Mouse (Mus musculus): ENCODE measurements around the gene Itgae. TPM values are rescaled to one million over a fixed set of nuclear protein-coding genes. Genes with fewer than 3 reads are reported as not detected.

The Itgae gene
- total and polyA plus RNA-seq, 3 experiments: 0.17 to 0.26 (median 0.21) TPM

- dilution Hi-C loops (cut with MboI; ENCODE audit: extremely low pct_ligation_motif_present, extremely low pct_unique_long_range_greater_than_20kb, low sequenced_read_pairs) (no loop called here), in situ Hi-C loops (cut with MboI; ENCODE audit: low pct_ligation_motif_present, low pct_unique_long_range_greater_than_20kb, low sequenced_read_pairs) (no loop called here)
- H3K4me3 ChIP-seq (replicated peaks in 1 of 3; ENCODE audit: low read depth in 2 of 3, low read length in 2 of 3, poor library complexity in 1 of 3): no peak overlapping the region
- H3K9me3 ChIP-seq (replicated peaks; ENCODE audit: low read length): no peaks in the 10 kb centered on the region
- DNase-seq (ENCODE audit: extremely low read depth): no peak
- H3K4me1 ChIP-seq (ENCODE audit: control insufficient read depth in 1 of 2, insufficient read depth in 2 of 2): peaks cover 0 to 16% of the 10 kb centered on the region in 2 experiments; a peak in 2 of 4 replicates
- peaks cover 13 to 71% of the 10 kb centered on the region in 2 experiments for H3K36me3 ChIP-seq (replicated peaks in 1 of 2; ENCODE audit: control insufficient read depth in 1 of 2, insufficient read depth in 1 of 2, low read length in 1 of 2)
- H3K27me3 ChIP-seq (replicated peaks): no peaks in the 10 kb centered on the region
- TF ChIP-seq HCFC1 (IDR thresholded peaks at IDR 0.05; ENCODE audit: low read depth, low read length) (no peak), TBP (conservative IDR thresholded peaks at IDR 0.05; ENCODE audit: low read depth, low read length) (no peak), CHD2 (IDR thresholded peaks at IDR 0.05; ENCODE audit: low read length) (no peak), MAFK (IDR thresholded peaks at IDR 0.05; ENCODE audit: insufficient replicate concordance, low read length) (no peak), JUND (conservative IDR thresholded peaks at IDR 0.05; ENCODE audit: low read depth, low read length) (no peak), ELF1 (IDR thresholded peaks at IDR 0.05; ENCODE audit: low read depth, low read length) (no peak), ZMIZ1 (IDR thresholded peaks at IDR 0.05; ENCODE audit: low read depth, low read length) (no peak), POLR2AphosphoS2 (IDR thresholded peaks at IDR 0.05; ENCODE audit: low read depth, low read length) (no peak), CHD1 (IDR thresholded peaks at IDR 0.05; ENCODE audit: low read depth, low read length) (no peak)
- H3K9ac ChIP-seq (ENCODE audit: insufficient read depth, low read depth): no peak overlapping the region
- H3K4me2 ChIP-seq (ENCODE audit: insufficient read depth, low read depth, poor library complexity, severe bottlenecking): no peak overlapping the region
- H3K79me2 ChIP-seq (replicated peaks; ENCODE audit: control insufficient read depth, extremely low read depth, insufficient read depth, poor library complexity, severe bottlenecking): no peaks in the 10 kb centered on the region
- no peak overlapping the region for H3K27ac ChIP-seq (ENCODE audit: insufficient read depth, low read depth)
Observed at GRCm38 (mm10) chr11:73168576-73168975, 78.2 kb downstream of the Itgae start.

- TF ChIP-seq CTCF (conservative IDR thresholded peaks at IDR 0.05 in 1 of 2, IDR thresholded peaks at IDR 0.05 in 1 of 2; ENCODE audit: low read depth in 2 of 2, low read length in 2 of 2) (peak; percentile 86 to 91), JUND (conservative IDR thresholded peaks at IDR 0.05; ENCODE audit: low read depth, low read length) (no peak), UBTF (IDR thresholded peaks at IDR 0.05; ENCODE audit: low read depth, low read length) (no peak), USF1 (IDR thresholded peaks at IDR 0.05; ENCODE audit: low read depth, low read length) (no peak), RCOR1 (conservative IDR thresholded peaks at IDR 0.05; ENCODE audit: low read depth, low read length) (no peak), SMC3 (IDR thresholded peaks at IDR 0.05; ENCODE audit: low read depth, low read length) (peak; percentile 70), RAD21 (IDR thresholded peaks at IDR 0.05; ENCODE audit: low read depth, low read length) (peak; percentile 63)
- Histone ChIP-seq H3K36me3 (replicated peaks in 1 of 2; ENCODE audit: control insufficient read depth in 1 of 2, insufficient read depth in 1 of 2, low read length in 1 of 2) (peaks cover 13 to 77% of the 10 kb centered on the region in 2 experiments), H3K27ac (ENCODE audit: insufficient read depth, low read depth) (no peak overlapping the region), H3K9ac (ENCODE audit: insufficient read depth, low read depth) (no peak overlapping the region), H3K9me3 (replicated peaks; ENCODE audit: low read length) (no peaks in the 10 kb centered on the region), H3K4me3 (replicated peaks in 1 of 3; ENCODE audit: low read depth in 2 of 3, low read length in 2 of 3, poor library complexity in 1 of 3) (no peak overlapping the region), H3K4me1 (ENCODE audit: control insufficient read depth in 1 of 2, insufficient read depth in 2 of 2) (peaks cover 0 to 20% of the 10 kb centered on the region in 2 experiments; a peak in 2 of 4 replicates), H3K4me2 (ENCODE audit: insufficient read depth, low read depth, poor library complexity, severe bottlenecking) (no peak overlapping the region), H3K79me2 (replicated peaks; ENCODE audit: control insufficient read depth, extremely low read depth, insufficient read depth, poor library complexity, severe bottlenecking) (0 out of 2 replicates have a peak, but pooled peaks cover 4% of the 10 kb centered on the region), H3K27me3 (replicated peaks) (no peaks in the 10 kb centered on the region)
- dilution Hi-C loops (cut with MboI; ENCODE audit: extremely low pct_ligation_motif_present, extremely low pct_unique_long_range_greater_than_20kb, low sequenced_read_pairs): no loop called here
- in situ Hi-C loops (cut with MboI; ENCODE audit: low pct_ligation_motif_present, low pct_unique_long_range_greater_than_20kb, low sequenced_read_pairs): no loop called here
- DNase-seq (ENCODE audit: extremely low read depth): peak; percentile 79
Observed at GRCm38 (mm10) chr11:73169231-73169630, 78.8 kb downstream of the Itgae start.

All from CH12.LX (cell line).